Mouse (Mus musculus) cerebellum, adult 2 months (tissue): Measurements from ENCODE around the gene Btnl2.

Source experiments
- CTCF ChIP-seq: fragments of 200-500 bp; IDR thresholded peaks from 2 replicates; pipeline ENCODE4 v1.5.1; 2011; ENCODE audit warnings: low read depth, mild to moderate bottlenecking, control low read depth, low read length, moderate library complexity, borderline replicate concordance; ENCODE audit not compliant: insufficient read depth
- POLR2A ChIP-seq: fragments of 200-500 bp; IDR thresholded peaks from 2 replicates; pipeline ENCODE4 v1.6.1; 2011; ENCODE audit warnings: low read length, control low read depth, borderline replicate concordance; ENCODE audit not compliant: insufficient read depth

DNA sequence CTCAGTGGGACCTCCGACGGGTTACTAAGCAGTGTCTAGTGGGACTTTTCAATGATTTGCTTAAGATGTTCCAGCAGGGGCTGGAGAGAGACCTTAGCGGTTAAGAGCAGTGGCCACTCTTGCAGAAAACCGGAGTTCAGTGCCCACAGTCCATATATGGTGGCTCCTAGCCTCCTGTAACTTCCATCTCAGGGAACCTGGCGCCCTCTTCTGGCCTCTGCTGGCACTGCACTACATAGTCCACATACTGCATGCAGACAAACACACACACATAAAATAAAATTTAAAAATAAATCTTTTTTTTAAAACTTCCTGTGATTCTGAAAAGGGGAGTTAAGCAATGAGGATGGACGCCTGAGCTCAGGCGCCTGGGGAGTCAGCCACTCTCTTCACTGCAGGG lies 28.6 kb downstream of the Btnl2 start:
- peak; percentile 11; the same call in 1 of the 2 replicates for TF ChIP-seq CTCF
- TF ChIP-seq POLR2A, result no peak
